Mouse (Mus musculus): ENCODE measurements around the gene Cul1.

The Cul1 gene

GRCm38 (mm10) chr6:47560407-47560806, 107.2 kb downstream of the Cul1 start:
- no peak for TF ChIP-seq GATA4 (IDR thresholded peaks at IDR 0.05; ENCODE audit: insufficient replicate concordance, low read length)

GRCm38 (mm10) chr6:47560846-47561245, 107.6 kb downstream of the Cul1 start:
- no peak for TF ChIP-seq GATA4 (IDR thresholded peaks at IDR 0.05; ENCODE audit: insufficient replicate concordance, low read length)

DNA sequence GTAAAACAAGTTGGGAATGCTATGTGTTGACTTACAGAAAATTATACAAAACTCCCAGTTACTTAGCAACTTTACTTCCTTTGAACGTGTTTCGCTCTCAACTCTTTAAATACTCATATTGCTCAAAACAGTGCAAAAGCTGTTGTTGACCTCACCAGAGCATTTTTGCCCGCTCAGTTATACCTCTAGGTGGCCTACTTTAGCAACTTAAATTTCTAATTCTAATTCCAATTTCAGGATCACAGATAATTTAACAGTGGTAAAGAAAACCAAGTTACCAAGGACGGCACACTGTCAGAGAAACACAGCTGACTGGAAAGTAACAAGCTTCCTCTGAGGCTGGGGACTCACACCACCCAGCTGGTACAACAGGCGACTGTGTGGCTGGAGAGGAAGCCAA, 108.2 kb downstream of the Cul1 start:
- no peak for TF ChIP-seq GATA4 (IDR thresholded peaks at IDR 0.05; ENCODE audit: insufficient replicate concordance, low read length)

GRCm38 (mm10) chr6:47565326-47566035, 112.3 kb downstream of the Cul1 start:
- no peak for TF ChIP-seq GATA4 (IDR thresholded peaks at IDR 0.05; ENCODE audit: insufficient replicate concordance, low read length)

DNA sequence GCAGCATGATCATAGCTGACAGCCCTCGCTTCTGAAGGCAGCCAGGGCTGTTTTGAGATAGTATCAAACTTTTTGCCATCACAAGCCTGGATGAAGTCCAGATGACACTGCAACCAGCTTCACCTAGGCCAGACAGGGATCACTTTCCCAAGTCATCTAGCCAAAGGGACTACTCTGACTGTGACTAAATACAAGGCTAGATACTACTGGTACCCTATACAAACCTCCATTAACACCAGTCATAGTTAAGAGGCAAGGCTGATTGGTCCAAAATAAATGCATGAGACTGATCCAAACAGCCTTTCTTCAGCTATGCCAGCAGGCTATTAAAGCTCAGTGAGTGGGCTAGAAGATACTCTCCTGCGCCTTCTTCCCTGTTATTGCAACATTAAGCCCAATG, 119.7 kb downstream of the Cul1 start:
- TF ChIP-seq GATA4 (IDR thresholded peaks at IDR 0.05; ENCODE audit: insufficient replicate concordance, low read length) = no peak

Measured in liver, adult (tissue).